Mouse (Mus musculus) lung, adult 2 months (tissue): ENCODE measurements at regions not wholly inside any gene's neighbourhood (a gene's known extent, or its start where the extent isn't known, plus 50 kb on each side); places are given as distances from the start of the nearest gene placed in this dataset.

Experiments
- DNase-seq: peaks from one replicate; pipeline ENCODE4 v3.0.0; 2022
- H3K4me1 ChIP-seq: fragments of 200-500 bp; 2 replicates; pipeline ENCODE4 v1.6.1; 2011; ENCODE audit warnings: low read length; ENCODE audit not compliant: control insufficient read depth, insufficient read depth
- H3K4me3 ChIP-seq: fragments of 200-500 bp; replicated peaks from 2 replicates; pipeline ENCODE3; 2011; ENCODE audit warnings: low read depth, mild to moderate bottlenecking, control low read depth, low read length; ENCODE audit errors: extremely low read depth
- CTCF ChIP-seq: fragments of 200-500 bp; IDR thresholded peaks from 2 replicates; pipeline ENCODE4 v1.5.1; 2011; ENCODE audit warnings: mild to moderate bottlenecking, low read length, control low read depth; ENCODE audit not compliant: insufficient read depth
- POLR2A ChIP-seq: fragments of 200-500 bp; IDR thresholded peaks from 2 replicates; pipeline ENCODE4 v1.6.1; 2011; ENCODE audit warnings: low read depth, mild to moderate bottlenecking, control low read depth, low read length, borderline replicate concordance; ENCODE audit errors: extremely low read depth
- WGBS: fragments of 180-500 bp; shearing (Covaris S2); methylation state at CpG from one replicate; pipeline ENCODE4 v1.1.7; 2018; 5-methylcytosine and 5-hydroxymethylcytosine counted together

- 76% methylated on average over 1 of the region's 1 CpGs for WGBS
- TF ChIP-seq CTCF, result no peak
- TF ChIP-seq POLR2A, result no peak
- no peak for DNase-seq
- Histone ChIP-seq H3K4me3 (no peak overlapping the region), H3K4me1 (no peaks in the 10 kb centered on the region)
These were observed 110.1 kb downstream of the Spata18 start for GRCm38 (mm10) chr5:73761236-73761635.

- WGBS, result 27% methylated on average over 8 of the region's 8 CpGs
These were observed 110.5 kb downstream of the Spata18 start for GRCm38 (mm10) chr5:73761709-73762108.

GRCm38 (mm10) chr5:73764226-73764625 lies 113.0 kb downstream of the Spata18 start:
- Histone ChIP-seq H3K4me3 (no peak overlapping the region), H3K4me1 (no peaks in the 10 kb centered on the region)
- no peak for DNase-seq
- WGBS, result 81% methylated on average over 1 of the region's 1 CpGs
- TF ChIP-seq CTCF (no peak), POLR2A (no peak)

More at GRCm38 (mm10) chr5:73761709-73762108, 110.5 kb downstream of the Spata18 start:
- no peak for DNase-seq
- Histone ChIP-seq H3K4me3 (no peak overlapping the region), H3K4me1 (no peaks in the 10 kb centered on the region)
- peak; percentile 71 for TF ChIP-seq CTCF
- TF ChIP-seq POLR2A, result no peak

- DNase-seq, result no peak
- Histone ChIP-seq H3K4me3 (no peak overlapping the region), H3K4me1 (no peaks in the 10 kb centered on the region)
- WGBS, result 72% methylated on average over 7 of the region's 7 CpGs
- TF ChIP-seq CTCF (no peak), POLR2A (no peak)
These were observed 114.3 kb downstream of the Spata18 start for GRCm38 (mm10) chr5:73765466-73765865.

GRCm38 (mm10) chr5:73768253-73768652 lies 117.1 kb downstream of the Spata18 start:
- WGBS, result 51% methylated on average over 3 of the region's 3 CpGs
- TF ChIP-seq POLR2A, result no peak
- no peak for TF ChIP-seq CTCF
- DNase-seq, result no peak
- H3K4me3 ChIP-seq, result no peak overlapping the region
- H3K4me1 ChIP-seq, result no peaks in the 10 kb centered on the region

- H3K4me1 ChIP-seq, result no peaks in the 10 kb centered on the region
- 66% methylated on average over 7 of the region's 7 CpGs for WGBS
- DNase-seq, result no peak
- H3K4me3 ChIP-seq, result no peak overlapping the region
- TF ChIP-seq CTCF, result no peak
- TF ChIP-seq POLR2A, result no peak
These were observed 124.8 kb downstream of the Spata18 start for GRCm38 (mm10) chr5:73775775-73776548.

GRCm38 (mm10) chr5:73777282-73777921 lies 126.2 kb downstream of the Spata18 start:
- no peak overlapping the region for H3K4me3 ChIP-seq
- DNase-seq, result no peak
- H3K4me1 ChIP-seq, result no peaks in the 10 kb centered on the region
- 55% methylated on average over 9 of the region's 9 CpGs for WGBS
- no peak for TF ChIP-seq POLR2A
- no peak for TF ChIP-seq CTCF

GRCm38 (mm10) chr5:73781190-73781940 lies 130.2 kb downstream of the Spata18 start:
- WGBS, result 90% methylated on average over 23 of the region's 23 CpGs
- Histone ChIP-seq H3K4me1 (no peaks in the 10 kb centered on the region), H3K4me3 (no peak overlapping the region)
- DNase-seq, result no peak
- no peak for TF ChIP-seq POLR2A
- TF ChIP-seq CTCF, result no peak

GRCm38 (mm10) chr5:73782214-73783091 lies 131.3 kb downstream of the Spata18 start:
- TF ChIP-seq POLR2A, result no peak
- TF ChIP-seq CTCF, result no peak
- DNase-seq, result no peak
- Histone ChIP-seq H3K4me1 (no peaks in the 10 kb centered on the region), H3K4me3 (no peak overlapping the region)
- WGBS, result 40% methylated on average over 15 of the region's 15 CpGs
